Mouse (Mus musculus): ENCODE results near the gene Egfr. TPM values are rescaled to one million over a fixed set of nuclear protein-coding genes. Genes with fewer than 3 reads are reported as not detected.

Gene Egfr
- total and polyA plus RNA-seq, 3 experiments: 0.26 TPM; not detected in 2

GRCm38 (mm10) chr11:16843889-16844568 lies 92.0 kb downstream of the Egfr start:
- no peaks in the 10 kb centered on the region for H3K27me3 ChIP-seq (replicated peaks)
- in situ Hi-C loops (cut with MboI; ENCODE audit: low pct_ligation_motif_present, low pct_unique_long_range_greater_than_20kb, low sequenced_read_pairs): no loop called here
- no peak overlapping the region for H3K4me3 ChIP-seq (replicated peaks in 1 of 3; ENCODE audit: low read depth in 2 of 3, low read length in 2 of 3, poor library complexity in 1 of 3)
- no peaks in the 10 kb centered on the region for H3K36me3 ChIP-seq (replicated peaks in 1 of 2; ENCODE audit: control insufficient read depth in 1 of 2, insufficient read depth in 1 of 2, low read length in 1 of 2)
- no peak overlapping the region for H3K27ac ChIP-seq (ENCODE audit: insufficient read depth, low read depth)
- TF ChIP-seq EP300 (IDR thresholded peaks at IDR 0.05; ENCODE audit: low read length) (no peak), E2F4 (IDR thresholded peaks at IDR 0.05; ENCODE audit: insufficient replicate concordance, low read depth, low read length) (no peak), CTCF (conservative IDR thresholded peaks at IDR 0.05 in 1 of 2, IDR thresholded peaks at IDR 0.05 in 1 of 2; ENCODE audit: low read depth in 2 of 2, low read length in 2 of 2) (no peak), KAT2A (IDR thresholded peaks at IDR 0.05; ENCODE audit: insufficient replicate concordance, low read length) (no peak), CHD1 (IDR thresholded peaks at IDR 0.05; ENCODE audit: low read depth, low read length) (no peak), PAX5 (IDR thresholded peaks at IDR 0.05; ENCODE audit: low read length) (no peak), ZMIZ1 (IDR thresholded peaks at IDR 0.05; ENCODE audit: low read depth, low read length) (no peak), TBP (conservative IDR thresholded peaks at IDR 0.05; ENCODE audit: low read depth, low read length) (no peak), JUN (IDR thresholded peaks at IDR 0.05; ENCODE audit: insufficient read depth, low read depth, low read length) (no peak), POLR2AphosphoS2 (IDR thresholded peaks at IDR 0.05; ENCODE audit: low read depth, low read length) (no peak)
- no peaks in the 10 kb centered on the region for H3K79me2 ChIP-seq (replicated peaks; ENCODE audit: control insufficient read depth, extremely low read depth, insufficient read depth, poor library complexity, severe bottlenecking)
- no peak overlapping the region for H3K9ac ChIP-seq (ENCODE audit: insufficient read depth, low read depth)
- H3K4me2 ChIP-seq (ENCODE audit: insufficient read depth, low read depth, poor library complexity, severe bottlenecking): no peak overlapping the region
- peak; percentile 5 for DNase-seq (ENCODE audit: extremely low read depth)
- H3K4me1 ChIP-seq (ENCODE audit: control insufficient read depth in 1 of 2, insufficient read depth in 2 of 2): peaks cover 0 to 9% of the 10 kb centered on the region in 2 experiments; a peak in 2 of 4 replicates
- no peaks in the 10 kb centered on the region for H3K9me3 ChIP-seq (replicated peaks; ENCODE audit: low read length)
- dilution Hi-C loops (cut with MboI; ENCODE audit: extremely low pct_ligation_motif_present, extremely low pct_unique_long_range_greater_than_20kb, low sequenced_read_pairs): no loop called here

GRCm38 (mm10) chr11:16848881-16849280 lies 96.9 kb downstream of the Egfr start:
- TF ChIP-seq HCFC1 (IDR thresholded peaks at IDR 0.05; ENCODE audit: low read depth, low read length): no peak
- TF ChIP-seq ZMIZ1 (IDR thresholded peaks at IDR 0.05; ENCODE audit: low read depth, low read length): no peak
- TF ChIP-seq USF1 (IDR thresholded peaks at IDR 0.05; ENCODE audit: low read depth, low read length): no peak
- TF ChIP-seq BHLHE40 (IDR thresholded peaks at IDR 0.05; ENCODE audit: low read depth, low read length): no peak
- TF ChIP-seq ZNF384 (IDR thresholded peaks at IDR 0.05; ENCODE audit: low read depth, low read length): no peak
- no peak for TF ChIP-seq EP300 (IDR thresholded peaks at IDR 0.05; ENCODE audit: low read length)
- no peak for TF ChIP-seq NRF1 (IDR thresholded peaks at IDR 0.05; ENCODE audit: low read depth, low read length)
- no peak for TF ChIP-seq MAFK (IDR thresholded peaks at IDR 0.05; ENCODE audit: insufficient replicate concordance, low read length)
- TF ChIP-seq ZKSCAN1 (IDR thresholded peaks at IDR 0.05; ENCODE audit: borderline replicate concordance, low read depth, low read length): no peak
- no peak for TF ChIP-seq KAT2A (IDR thresholded peaks at IDR 0.05; ENCODE audit: insufficient replicate concordance, low read length)
- no peak for TF ChIP-seq CHD1 (IDR thresholded peaks at IDR 0.05; ENCODE audit: low read depth, low read length)
- H3K27me3 ChIP-seq (replicated peaks): no peaks in the 10 kb centered on the region
- no peaks in the 10 kb centered on the region for H3K36me3 ChIP-seq (replicated peaks in 1 of 2; ENCODE audit: control insufficient read depth in 1 of 2, insufficient read depth in 1 of 2, low read length in 1 of 2)
- no peak for DNase-seq (ENCODE audit: extremely low read depth)
- no peaks in the 10 kb centered on the region for H3K4me1 ChIP-seq (ENCODE audit: control insufficient read depth in 1 of 2, insufficient read depth in 2 of 2)
- dilution Hi-C loops (cut with MboI; ENCODE audit: extremely low pct_ligation_motif_present, extremely low pct_unique_long_range_greater_than_20kb, low sequenced_read_pairs): no loop called here
- no peaks in the 10 kb centered on the region for H3K9me3 ChIP-seq (replicated peaks; ENCODE audit: low read length)
- no peak overlapping the region for H3K4me2 ChIP-seq (ENCODE audit: insufficient read depth, low read depth, poor library complexity, severe bottlenecking)
- H3K9ac ChIP-seq (ENCODE audit: insufficient read depth, low read depth): no peak overlapping the region
- no peaks in the 10 kb centered on the region for H3K79me2 ChIP-seq (replicated peaks; ENCODE audit: control insufficient read depth, extremely low read depth, insufficient read depth, poor library complexity, severe bottlenecking)
- H3K27ac ChIP-seq (ENCODE audit: insufficient read depth, low read depth): no peak overlapping the region
- no peak overlapping the region for H3K4me3 ChIP-seq (replicated peaks in 1 of 3; ENCODE audit: low read depth in 2 of 3, low read length in 2 of 3, poor library complexity in 1 of 3)
- in situ Hi-C loops (cut with MboI; ENCODE audit: low pct_ligation_motif_present, low pct_unique_long_range_greater_than_20kb, low sequenced_read_pairs): no loop called here

Data from CH12.LX (cell line).